ENCODE assay signal across 29 mouse cellular contexts in the genomic region with DNA sequence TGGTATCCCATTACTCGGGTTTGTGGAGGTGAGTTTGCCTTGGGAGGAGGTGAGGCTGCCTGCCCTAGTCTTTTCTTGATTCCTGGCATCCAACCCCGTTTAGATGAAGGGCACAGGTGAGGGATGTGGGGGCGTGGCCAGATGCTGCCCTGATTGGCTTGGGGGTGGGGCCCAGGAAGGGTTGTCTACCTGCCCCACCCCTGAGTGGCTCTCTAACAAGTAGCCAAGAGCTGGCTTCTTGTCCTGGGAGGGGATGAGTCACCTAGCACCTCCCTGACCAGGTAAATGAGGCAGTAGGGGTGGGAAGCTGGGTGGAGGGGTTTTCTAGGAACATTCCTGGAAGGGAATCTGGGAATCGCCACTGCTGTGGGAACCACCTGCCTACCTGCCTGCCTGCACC.
A peak's percentile ranks its signal among the peaks of the same experiment; 100 is the strongest.
DNase-seq lines count a peak whose midpoint lies in the region.
"Had no signal": no experiment of that assay in that cellular context is flagged by ENCODE, and none has a peak within 500 bp of the region (broad histone marks: within the 10 kb centered on the region; RNA-seq: fewer than 3 reads in every experiment).

No protein-coding gene starts in this region.

- 24% methylated on average over 4 of the region's 4 CpGs for WGBS in large intestine, adult 2 months
- 81% methylated on average over 4 of the region's 4 CpGs for WGBS in macrophage (ENCODE audit: missing documents)

- no peaks in the 10 kb centered on the region for H3K79me2 ChIP-seq in macrophage (ENCODE audit: inconsistent target)

- DNase-seq in urinary bladder, postnatal 14 days (ENCODE audit: low spot score), result peak; percentile 48
- no peak for DNase-seq in urinary bladder, postnatal 10 days (ENCODE audit: low spot score)
- DNase-seq in large intestine, adult 2 months (ENCODE audit: low read depth, low spot score), result peak; percentile 63
- DNase-seq in heart, postnatal 10 days, result no peak
- no peak for DNase-seq in frontal cortex, postnatal 10 days (ENCODE audit: low spot score in 2 of 2)
- DNase-seq: adrenal gland, adult 2 months; adrenal gland, postnatal 36 days; B cell, adult 2 months; cerebellum, adult 18-20 months; forebrain, postnatal 0 days; gastrocnemius, postnatal 25 days; heart, adult 11 months; heart, postnatal 36 days; kidney, adult 18-20 months; liver; right cerebral cortex, adult 18-20 months; spleen, adult 18-20 months; thymus, postnatal 4 days had no signal

- H3K27ac ChIP-seq in macrophage, result peak overlapping the region; percentile 72
- H3K27ac ChIP-seq: forebrain, embryonic 12.5 days; heart, embryonic 15.5 days; hindbrain, embryonic 12.5 days; liver, embryonic 14.5 days; lung, embryonic 15.5 days; neural tube, embryonic 12.5 days had no signal

- intact Hi-C loops in heart, postnatal 10 days (cut with DNase I), result no loop called here

- no peaks in the 10 kb centered on the region for H3K36me3 ChIP-seq in macrophage (ENCODE audit: inconsistent target)
- H3K36me3 ChIP-seq: embryonic facial prominence, embryonic 10.5 days; embryonic facial prominence, embryonic 15.5 days; forebrain, embryonic 12.5 days; heart, embryonic 10.5 days; heart, embryonic 15.5 days; hindbrain, embryonic 12.5 days; lung, embryonic 15.5 days; neural tube, embryonic 12.5 days had no signal

- H3K4me3 ChIP-seq in macrophage (ENCODE audit: inconsistent target), result no peak overlapping the region
- H3K4me3 ChIP-seq: embryonic facial prominence, embryonic 10.5 days; embryonic facial prominence, embryonic 15.5 days; forebrain, embryonic 12.5 days; heart, embryonic 10.5 days; heart, embryonic 15.5 days; hindbrain, embryonic 12.5 days; lung, embryonic 15.5 days; myocyte; neural tube, embryonic 12.5 days had no signal

Comparison
In these comparisons a context has a peak if more than half of its experiments do, and no peak if none do; other contexts are left out.
1. DNase-seq: peak in urinary bladder, postnatal 14 days (single experiment) and large intestine, adult 2 months (single experiment); none in urinary bladder, postnatal 10 days (single experiment), heart, postnatal 10 days (0 of 2) and frontal cortex, postnatal 10 days (0 of 2).